Mouse (Mus musculus): ENCODE results near the gene Pex26.

Pex26 gene

GRCm38 (mm10) chr6:121183414-121184173 lies at the start of gene Pex26:
TSS of gene Pex26 (plus strand) at chr6:121183667.
- peak; percentile 87 for DNase-seq

- DNase-seq: no peak
Observed at GRCm38 (mm10) chr6:121134249-121134648, 49.2 kb upstream of the Pex26 start.

GRCm38 (mm10) chr6:121134884-121135283 lies 48.6 kb upstream of the Pex26 start:
- DNase-seq: no peak

GRCm38 (mm10) chr6:121137222-121137621 lies 46.2 kb upstream of the Pex26 start:
- DNase-seq: no peak

GRCm38 (mm10) chr6:121138338-121139040 lies 45.0 kb upstream of the Pex26 start:
- DNase-seq: no peak

GRCm38 (mm10) chr6:121139271-121139670 lies 44.2 kb upstream of the Pex26 start:
- DNase-seq: no peak

GRCm38 (mm10) chr6:121142298-121142697 lies 41.2 kb upstream of the Pex26 start:
- DNase-seq: no peak

- DNase-seq: no peak
Observed at GRCm38 (mm10) chr6:121143439-121143838, 40.0 kb upstream of the Pex26 start.

- DNase-seq: peak; percentile 48
Observed at GRCm38 (mm10) chr6:121144066-121144465, 39.4 kb upstream of the Pex26 start.

GRCm38 (mm10) chr6:121145010-121145604 lies 38.4 kb upstream of the Pex26 start:
- DNase-seq: no peak

GRCm38 (mm10) chr6:121145906-121146305 lies 37.6 kb upstream of the Pex26 start:
- no peak for DNase-seq

- no peak for DNase-seq
Observed at GRCm38 (mm10) chr6:121146798-121147197, 36.7 kb upstream of the Pex26 start.

- DNase-seq: no peak
Observed at GRCm38 (mm10) chr6:121148360-121148759, 35.1 kb upstream of the Pex26 start.

- DNase-seq: no peak
Observed at GRCm38 (mm10) chr6:121149420-121149819, 34.0 kb upstream of the Pex26 start.

- no peak for DNase-seq
Observed at GRCm38 (mm10) chr6:121150126-121150525, 33.3 kb upstream of the Pex26 start.

- DNase-seq: no peak
Observed at GRCm38 (mm10) chr6:121151732-121152131, 31.7 kb upstream of the Pex26 start.

- no peak for DNase-seq
Observed at GRCm38 (mm10) chr6:121153177-121153576, 30.3 kb upstream of the Pex26 start.

- DNase-seq: no peak
Observed at GRCm38 (mm10) chr6:121154451-121155300, 28.8 kb upstream of the Pex26 start.

GRCm38 (mm10) chr6:121156030-121156429 lies 27.4 kb upstream of the Pex26 start:
- no peak for DNase-seq

GRCm38 (mm10) chr6:121159616-121160015 lies 23.9 kb upstream of the Pex26 start:
- DNase-seq: no peak

GRCm38 (mm10) chr6:121160126-121160525 lies 23.3 kb upstream of the Pex26 start:
- no peak for DNase-seq

GRCm38 (mm10) chr6:121162616-121163015 lies 20.9 kb upstream of the Pex26 start:
- DNase-seq: no peak

- DNase-seq: no peak
Observed at GRCm38 (mm10) chr6:121166098-121166552, 17.3 kb upstream of the Pex26 start.

All from right cerebral cortex, postnatal 14 days (tissue).